Mouse (Mus musculus) kidney, postnatal 36 days (tissue): ENCODE measurements around the gene Tigit.

Experiments used
- DNase-seq, 2 experiments: peaks; one replicate each; pipeline ENCODE4 v3.0.0; 2021 to 2022; ENCODE audit warnings: mixed read lengths in 2 of 2

The Tigit gene

DNA sequence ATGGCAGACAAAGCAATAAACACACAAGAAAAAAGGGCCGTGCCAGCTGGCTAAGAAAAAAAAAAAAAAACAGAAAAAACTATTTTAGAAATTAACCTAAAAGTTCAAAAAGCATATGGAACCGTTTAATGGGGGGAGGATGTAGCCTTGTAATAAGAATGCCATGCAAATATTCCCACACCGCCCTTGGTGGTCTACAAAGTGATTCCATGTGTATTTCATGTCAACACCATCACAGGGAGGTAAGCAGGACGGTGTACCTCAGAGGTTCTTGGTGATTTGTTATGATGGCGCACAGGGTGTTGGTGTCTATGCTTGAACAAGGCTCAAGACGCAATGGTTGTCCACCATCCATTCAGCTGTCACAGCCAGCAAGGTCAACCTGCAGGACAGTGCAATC, 46.6 kb downstream of the Tigit start:
- no peak for DNase-seq

DNA sequence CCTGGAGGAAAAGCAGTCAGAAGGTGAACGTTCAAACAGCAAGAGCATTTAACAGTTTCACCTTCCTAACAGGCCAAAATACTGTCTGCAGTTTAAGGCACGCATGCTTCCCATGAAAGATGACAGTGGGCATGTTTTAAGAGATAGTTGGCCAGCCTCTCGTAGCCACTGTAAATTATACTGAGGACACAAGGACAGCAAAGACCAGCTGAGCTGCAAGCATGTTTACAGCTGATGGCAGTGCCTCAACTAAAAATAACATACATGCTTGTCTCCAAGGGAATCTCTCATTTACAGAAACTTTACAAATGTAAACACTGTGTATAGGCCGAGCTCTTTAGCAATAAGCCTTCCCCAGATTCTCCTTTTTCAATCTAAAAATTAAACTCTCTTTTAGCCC, 47.6 kb downstream of the Tigit start:
- no peak for DNase-seq

DNA sequence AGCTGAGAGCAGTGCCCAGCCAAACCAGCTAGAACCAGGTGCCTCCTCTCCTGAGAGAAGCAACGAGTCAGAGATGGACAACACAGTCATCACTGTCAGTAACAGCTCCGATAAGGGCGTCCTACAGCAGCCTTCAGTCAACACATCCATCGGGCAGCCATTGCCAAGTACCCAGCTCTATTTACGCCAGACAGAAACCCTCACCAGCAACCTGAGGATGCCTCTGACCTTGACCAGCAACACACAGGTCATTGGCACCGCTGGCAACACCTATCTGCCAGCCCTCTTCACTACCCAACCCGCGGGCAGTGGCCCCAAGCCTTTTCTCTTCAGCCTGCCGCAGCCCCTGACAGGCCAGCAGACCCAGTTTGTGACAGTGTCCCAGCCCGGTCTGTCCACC, 53.6 kb downstream of the Tigit start:
- DNase-seq: no peak

DNA sequence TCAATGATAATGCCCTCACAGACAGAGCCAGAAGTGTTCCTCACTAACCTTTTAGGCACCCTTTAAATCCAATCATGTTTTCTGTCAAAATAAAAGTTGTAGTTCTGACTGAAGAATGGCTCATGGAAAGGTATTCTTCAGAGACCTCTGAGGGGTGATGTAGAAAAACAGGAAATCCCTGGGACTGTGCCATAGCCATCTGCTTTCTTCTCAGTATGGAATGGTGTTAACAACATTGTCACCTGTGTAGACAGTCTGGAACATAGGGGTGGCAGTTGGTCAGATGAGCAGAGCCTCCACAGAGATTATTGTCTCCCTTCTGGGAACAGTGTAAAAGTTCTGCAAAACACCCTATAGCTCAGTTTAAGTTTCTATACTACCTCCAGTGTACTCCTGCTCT, 55.9 kb downstream of the Tigit start:
- DNase-seq: no peak

DNA sequence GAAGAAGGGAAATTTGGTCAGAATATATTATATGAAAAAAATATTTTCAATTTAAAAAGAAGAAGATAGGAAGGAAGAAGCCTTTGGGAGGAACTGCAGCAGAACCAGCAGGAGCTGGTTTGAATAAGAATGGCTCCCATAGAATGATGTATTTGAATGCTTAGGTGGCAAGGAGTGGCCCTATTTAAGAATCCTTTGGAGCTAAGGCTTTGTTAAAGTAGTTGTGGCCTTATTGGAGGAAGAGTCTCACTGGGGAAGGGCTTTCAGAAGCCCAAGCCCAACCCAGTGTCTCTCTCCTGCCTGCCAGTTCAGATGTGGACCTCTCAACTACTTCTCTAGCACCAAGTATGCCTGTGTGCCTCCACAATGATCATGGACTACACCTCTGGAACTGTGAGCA, 56.9 kb downstream of the Tigit start:
- DNase-seq: no peak

DNA sequence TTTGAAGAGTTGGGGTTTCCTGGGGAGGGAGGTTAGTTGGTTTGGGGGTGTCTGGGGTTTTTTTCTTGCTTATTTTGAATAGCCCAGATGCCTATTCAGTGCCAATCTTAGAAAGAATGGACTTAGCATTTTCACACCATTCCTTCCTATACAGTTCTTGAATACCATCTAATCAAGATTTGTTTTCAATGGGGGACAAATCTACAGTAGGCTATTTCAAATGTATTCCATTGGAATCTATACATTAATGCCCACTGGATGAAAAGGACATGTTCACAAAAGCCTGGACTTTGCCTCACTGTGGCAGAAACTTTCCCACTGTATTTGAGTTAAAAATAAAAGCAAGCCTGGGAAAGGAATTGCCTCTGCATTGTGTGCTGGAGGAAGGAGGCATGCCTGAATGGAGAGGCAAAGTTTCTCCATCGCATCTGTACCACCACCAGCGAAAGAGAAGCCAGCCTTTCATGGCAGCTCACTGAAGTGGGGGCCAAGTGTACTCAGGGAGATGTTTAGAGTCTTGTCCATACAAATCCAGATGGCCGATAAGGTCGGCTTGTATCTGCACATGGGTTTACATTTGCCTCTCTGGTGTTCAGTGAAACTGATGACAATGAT, 59.4 kb downstream of the Tigit start:
- no peak for DNase-seq

DNA sequence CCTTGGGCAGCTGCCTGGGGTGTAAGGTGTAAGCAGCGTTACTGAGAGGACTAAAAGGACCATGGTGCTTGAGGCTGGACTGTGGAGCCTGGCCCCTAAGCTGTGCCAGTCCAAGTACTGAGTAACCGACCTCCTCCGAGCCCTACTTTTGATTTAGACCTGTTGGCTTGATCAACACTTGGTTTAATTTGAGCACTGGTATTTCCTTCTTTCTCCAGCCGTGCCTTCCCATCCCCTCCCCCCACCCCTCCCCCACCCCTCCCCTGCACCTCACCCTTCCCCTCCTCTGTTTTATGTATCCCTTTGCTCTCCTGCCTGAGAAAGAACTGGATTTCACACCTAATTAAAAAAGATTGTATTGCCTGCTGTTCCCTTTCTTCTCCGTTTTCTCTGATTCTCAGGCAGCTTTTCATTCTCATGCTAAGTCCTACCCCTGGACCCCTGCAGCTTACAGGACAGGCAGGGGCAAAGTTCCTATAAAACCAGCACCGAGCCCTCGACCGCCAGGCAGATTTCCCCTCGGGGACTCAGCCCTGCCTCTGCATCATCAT, 60.3 kb downstream of the Tigit start:
- no peak for DNase-seq

DNA sequence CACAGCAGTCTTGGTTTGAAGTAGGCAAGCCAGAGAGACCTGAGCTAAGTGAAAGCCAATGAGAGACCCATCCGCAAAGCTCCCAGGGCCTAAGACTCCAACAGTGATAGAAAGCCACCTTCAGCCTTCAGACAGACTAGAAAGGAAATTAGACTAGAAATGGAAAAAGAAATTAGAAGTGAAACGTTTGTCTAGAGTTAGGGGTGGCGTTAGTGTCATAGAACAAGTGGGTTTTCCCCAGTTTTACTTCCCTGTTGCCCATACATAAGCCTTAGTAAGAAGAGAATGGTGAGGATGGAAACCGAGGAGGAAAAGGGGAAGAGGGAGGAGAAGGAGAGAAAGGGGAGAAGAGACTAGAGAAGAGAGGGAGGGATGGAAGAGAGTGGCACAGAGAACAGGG, 61.4 kb downstream of the Tigit start:
- DNase-seq: no peak

DNA sequence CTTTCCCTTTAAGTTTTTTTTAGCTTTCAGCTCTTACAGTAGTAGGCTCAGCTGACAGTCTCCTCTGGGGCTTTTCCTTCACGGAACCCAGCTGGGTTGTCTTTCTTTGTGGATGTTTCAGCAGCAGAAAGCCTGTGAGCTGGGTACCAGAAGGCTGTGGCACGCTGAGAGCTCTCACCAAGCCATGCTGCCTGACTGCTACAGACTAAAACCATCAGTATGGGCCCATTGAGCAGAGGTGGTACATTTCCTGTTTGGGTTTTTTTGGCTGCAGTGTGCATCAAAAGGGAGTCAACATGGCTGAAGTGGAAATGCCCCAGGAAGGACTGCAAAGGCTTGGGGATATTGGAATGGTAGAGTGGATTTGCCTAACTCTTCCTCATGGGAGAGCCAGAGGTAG, 64.2 kb downstream of the Tigit start:
- no peak for DNase-seq
